Mouse (Mus musculus) kidney, postnatal 36 days (tissue): Measurements from ENCODE around the gene Osbpl7.
A peak's percentile ranks its signal among the peaks of the same experiment; 100 is the strongest.

Experiments used
- DNase-seq, 2 experiments: peaks; one replicate each; pipeline ENCODE4 v3.0.0; 2021 to 2022; ENCODE audit warnings: mixed read lengths in 2 of 2

The Osbpl7 gene

GRCm38 (mm10) chr11:97083401-97084140, 33.1 kb downstream of the Osbpl7 start:
- no peak for DNase-seq

GRCm38 (mm10) chr11:97084821-97085505, 34.5 kb downstream of the Osbpl7 start:
- DNase-seq = no peak

GRCm38 (mm10) chr11:97086365-97086764, 35.9 kb downstream of the Osbpl7 start:
- no peak for DNase-seq

- no peak for DNase-seq
These were observed 44.2 kb downstream of the Osbpl7 start for GRCm38 (mm10) chr11:97094600-97094999.

GRCm38 (mm10) chr11:97098791-97099190, 48.4 kb downstream of the Osbpl7 start:
- DNase-seq = peak; percentile 69 to 74

GRCm38 (mm10) chr11:97101722-97102121, 51.3 kb downstream of the Osbpl7 start:
- DNase-seq = peak; percentile 37 to 86

GRCm38 (mm10) chr11:97103163-97104090, 53.0 kb downstream of the Osbpl7 start:
- no peak for DNase-seq

- DNase-seq = no peak
These were observed 53.7 kb downstream of the Osbpl7 start for GRCm38 (mm10) chr11:97104091-97104483.

GRCm38 (mm10) chr11:97108976-97109375, 58.5 kb downstream of the Osbpl7 start:
- DNase-seq = no peak

- no peak for DNase-seq
These were observed 62.2 kb downstream of the Osbpl7 start for GRCm38 (mm10) chr11:97112519-97113125.

- peak in 1 of 2 experiments; percentile 21 for DNase-seq
These were observed 64.5 kb downstream of the Osbpl7 start, which contains the start of gene Tbx21 for GRCm38 (mm10) chr11:97114671-97115601. Gene Tbx21 (minus strand): TSS chr11:97115331.

- no peak for DNase-seq
These were observed 65.4 kb downstream of the Osbpl7 start for GRCm38 (mm10) chr11:97115797-97116196.
